Mouse (Mus musculus) neural tube, embryonic 12.5 days (tissue): ENCODE results near the gene Plxnb3. TPM values are rescaled to one million over a fixed set of nuclear protein-coding genes. Genes with fewer than 3 reads are reported as not detected.
A peak's percentile ranks its signal among the peaks of the same experiment; 100 is the strongest.

ENCODE experiments used
- ATAC-seq: fragments of 200-750 bp; cut with Nextera tagmentation; 2 replicates; pipeline ENCODE4 v1.8.0; 2017; ENCODE audit warnings: low read depth, mild to moderate bottlenecking, moderate TSS enrichment, moderate library complexity; ENCODE audit not compliant: low FRiP score
- H3K27ac ChIP-seq: fragments of 300-500 bp; sonication (generic); 2 replicates; pipeline ENCODE4 v1.5.1; 2016
- H3K27me3 ChIP-seq: fragments of 300-500 bp; sonication (generic); replicated peaks from 2 replicates; pipeline ENCODE4 v1.6.1; 2016; ENCODE audit warnings: mild to moderate bottlenecking
- H3K36me3 ChIP-seq: fragments of 300-500 bp; sonication (generic); 2 replicates; pipeline ENCODE4 v1.6.1; 2016; ENCODE audit warnings: mild to moderate bottlenecking
- H3K4me1 ChIP-seq: fragments of 300-500 bp; sonication (generic); 2 replicates; pipeline ENCODE4 v1.6.1; 2016
- H3K4me2 ChIP-seq: fragments of 300-500 bp; sonication (generic); replicated peaks from 2 replicates; pipeline ENCODE4 v1.6.1; 2016; ENCODE audit warnings: mild to moderate bottlenecking
- H3K4me3 ChIP-seq: fragments of 300-500 bp; sonication (generic); 2 replicates; pipeline ENCODE4 v1.5.1; 2016
- H3K9ac ChIP-seq: fragments of 300-500 bp; sonication (generic); 2 replicates; pipeline ENCODE4 v1.6.1; 2016; ENCODE audit warnings: mild to moderate bottlenecking
- H3K9me3 ChIP-seq: fragments of 300-500 bp; sonication (generic); 2 replicates; pipeline ENCODE4 v1.6.1; 2016; ENCODE audit warnings: mild to moderate bottlenecking
- WGBS: fragments of 180-500 bp; shearing (Covaris S2); methylation state at CpG from one replicate; pipeline ENCODE4 v1.1.7; 2016; 5-methylcytosine and 5-hydroxymethylcytosine counted together
- polyA plus RNA-seq: library from polyadenylated mRNA; unstranded; fragments of >200 nt; fragmentation: Nextera tagmentation; extraction: Ambion mirVana; gene quantifications from 2 replicates; pipeline ENCODE4 v1.2.1, GENCODE M21; 2016

The Plxnb3 gene
- polyA plus RNA-seq, 1 experiment from 2014 or later, result 0.37 TPM

DNA sequence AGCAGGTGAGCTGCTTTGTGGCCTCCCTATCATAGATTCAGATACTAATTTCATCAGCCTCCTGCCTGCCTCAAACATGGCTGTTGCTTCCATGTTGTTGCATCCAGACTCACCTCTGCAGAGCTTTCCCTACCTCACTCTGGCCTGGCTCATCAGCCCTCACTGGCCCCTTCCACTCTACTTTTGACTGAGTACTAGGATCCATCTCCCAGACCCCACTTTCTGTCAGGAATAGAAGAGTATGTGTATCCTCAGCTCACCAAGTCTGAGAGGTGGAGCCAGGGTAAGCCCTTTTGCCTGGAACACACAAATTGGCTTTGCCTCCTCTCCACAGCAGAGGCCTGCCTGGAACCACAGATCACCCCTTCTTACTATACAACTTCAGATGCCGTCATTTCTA, 31.6 kb downstream of the Plxnb3 start:
- H3K27me3 ChIP-seq, result no peaks in the 10 kb centered on the region
- ATAC-seq, result no peak
- WGBS, result 91% methylated on average over 1 of the region's 1 CpGs
- peaks cover 9% of the 10 kb centered on the region; the same call in 1 of the 2 replicates for H3K4me1 ChIP-seq
- no peak overlapping the region for H3K27ac ChIP-seq
- no peak overlapping the region for H3K4me3 ChIP-seq
- no peaks in the 10 kb centered on the region for H3K9me3 ChIP-seq
- no peaks in the 10 kb centered on the region; the same call in 1 of the 2 replicates for H3K36me3 ChIP-seq
- peak overlapping the region; percentile 64; the same call in 1 of the 2 replicates for H3K4me2 ChIP-seq
- H3K9ac ChIP-seq, result no peak overlapping the region

DNA sequence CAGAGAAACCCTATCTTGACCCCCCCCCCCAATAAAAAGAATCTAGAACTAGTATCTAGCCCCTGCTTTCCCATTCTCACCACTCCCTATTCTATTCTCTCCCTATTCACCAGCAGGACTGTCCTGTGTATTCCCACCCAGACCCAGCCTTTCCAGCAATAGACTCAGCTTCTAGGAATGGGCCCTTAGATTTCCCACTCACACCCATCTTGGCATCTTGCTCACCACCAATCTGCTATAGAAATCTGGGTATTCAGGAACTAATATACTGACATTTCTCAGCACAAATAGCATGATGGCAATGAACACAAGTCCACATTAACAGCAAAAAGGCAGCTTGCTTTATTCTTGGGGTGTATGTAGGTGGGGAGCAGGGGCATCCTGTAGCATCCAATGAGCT, 36.1 kb downstream of the Plxnb3 start:
- peaks cover 6% of the 10 kb centered on the region; the same call in 1 of the 2 replicates for H3K4me1 ChIP-seq
- no peaks in the 10 kb centered on the region for H3K9me3 ChIP-seq
- H3K36me3 ChIP-seq, result peaks cover 6% of the 10 kb centered on the region
- H3K4me2 ChIP-seq, result no peak overlapping the region
- H3K27me3 ChIP-seq, result no peaks in the 10 kb centered on the region
- H3K4me3 ChIP-seq, result no peak overlapping the region
- H3K9ac ChIP-seq, result no peak overlapping the region
- no peak for ATAC-seq
- no peak overlapping the region for H3K27ac ChIP-seq

DNA sequence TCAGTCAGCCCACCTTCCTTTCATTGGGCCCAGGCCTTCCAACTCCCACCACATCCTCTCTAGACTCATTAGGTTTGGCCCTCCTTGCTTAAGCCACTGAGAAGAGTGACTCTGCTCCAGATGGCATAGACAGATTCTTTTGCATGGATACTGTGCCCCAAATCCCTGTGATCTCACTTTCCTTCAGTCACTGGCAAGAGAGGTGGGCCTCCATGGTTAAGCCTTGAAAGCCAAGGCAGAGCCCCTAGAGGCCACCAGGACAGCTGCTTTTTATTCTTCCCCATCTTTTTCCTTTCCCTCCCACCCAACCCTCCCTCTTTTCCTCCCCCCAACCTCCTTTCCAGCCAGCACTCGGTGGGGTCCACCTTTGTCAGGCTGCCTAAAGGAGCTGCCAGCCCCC, 36.6 kb downstream of the Plxnb3 start:
- WGBS, result 50% methylated on average over 1 of the region's 1 CpGs
- no peak for ATAC-seq
- Histone ChIP-seq H3K4me2 (no peak overlapping the region), H3K27me3 (no peaks in the 10 kb centered on the region), H3K27ac (no peak overlapping the region), H3K9ac (no peak overlapping the region), H3K4me1 (0 out of 2 replicates have a peak, but pooled peaks cover 1% of the 10 kb centered on the region), H3K4me3 (no peak overlapping the region), H3K9me3 (no peaks in the 10 kb centered on the region), H3K36me3 (peaks cover 6% of the 10 kb centered on the region)

DNA sequence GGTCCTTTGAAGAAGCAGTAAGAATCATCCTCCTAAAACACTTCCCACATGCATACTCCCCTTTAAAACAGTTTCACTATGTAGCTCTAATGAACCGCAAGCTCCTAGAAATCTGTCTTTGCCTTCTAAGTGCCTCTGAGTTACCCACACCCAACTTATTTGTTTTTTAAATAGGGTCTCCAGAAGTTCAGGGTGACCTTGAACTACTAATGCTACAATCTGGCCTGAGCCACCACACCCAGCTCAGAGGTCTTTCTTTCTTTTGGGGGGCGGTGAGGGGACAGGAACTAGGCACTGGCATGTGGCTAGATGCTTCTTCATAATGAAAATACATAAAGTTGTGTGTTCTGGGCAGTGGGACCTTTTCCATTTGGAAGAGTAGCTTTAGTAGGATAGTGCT, 40.6 kb downstream of the Plxnb3 start:
- no peaks in the 10 kb centered on the region for H3K4me1 ChIP-seq
- no peak for ATAC-seq
- H3K27me3 ChIP-seq, result no peaks in the 10 kb centered on the region
- H3K36me3 ChIP-seq, result peaks cover 6% of the 10 kb centered on the region; the same call in 1 of the 2 replicates
- no peak overlapping the region for H3K9ac ChIP-seq
- H3K27ac ChIP-seq, result no peak overlapping the region
- H3K4me3 ChIP-seq, result no peak overlapping the region
- 90% methylated on average over 2 of the region's 2 CpGs for WGBS
- no peaks in the 10 kb centered on the region for H3K9me3 ChIP-seq
- H3K4me2 ChIP-seq, result no peak overlapping the region

DNA sequence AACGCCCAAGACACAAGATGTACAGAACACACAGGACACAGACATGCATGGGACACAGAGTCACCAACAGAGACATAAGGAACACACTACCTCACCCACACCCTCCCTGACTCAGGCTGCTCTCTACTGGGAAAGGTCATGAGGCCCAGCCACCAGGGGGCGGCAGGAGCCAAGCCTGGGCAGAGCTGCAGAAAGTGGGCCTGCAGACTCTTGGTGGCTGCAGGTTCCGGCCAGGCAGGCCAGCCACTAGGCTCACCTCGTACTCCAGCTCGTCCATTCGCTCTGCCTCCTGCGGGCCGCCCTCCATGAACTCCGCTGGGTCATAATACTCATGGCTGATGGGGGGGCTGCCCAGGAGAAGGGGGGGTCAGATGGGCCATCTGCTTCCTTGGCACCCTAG, 41.6 kb downstream of the Plxnb3 start:
- no peak overlapping the region for H3K4me2 ChIP-seq
- no peak overlapping the region for H3K9ac ChIP-seq
- H3K9me3 ChIP-seq, result no peaks in the 10 kb centered on the region
- H3K36me3 ChIP-seq, result peaks cover 6% of the 10 kb centered on the region; the same call in 1 of the 2 replicates
- ATAC-seq, result peak; percentile 71
- H3K4me3 ChIP-seq, result no peak overlapping the region
- H3K27me3 ChIP-seq, result no peaks in the 10 kb centered on the region
- no peaks in the 10 kb centered on the region for H3K4me1 ChIP-seq
- H3K27ac ChIP-seq, result no peak overlapping the region
- 42% methylated on average over 9 of the region's 9 CpGs for WGBS

DNA sequence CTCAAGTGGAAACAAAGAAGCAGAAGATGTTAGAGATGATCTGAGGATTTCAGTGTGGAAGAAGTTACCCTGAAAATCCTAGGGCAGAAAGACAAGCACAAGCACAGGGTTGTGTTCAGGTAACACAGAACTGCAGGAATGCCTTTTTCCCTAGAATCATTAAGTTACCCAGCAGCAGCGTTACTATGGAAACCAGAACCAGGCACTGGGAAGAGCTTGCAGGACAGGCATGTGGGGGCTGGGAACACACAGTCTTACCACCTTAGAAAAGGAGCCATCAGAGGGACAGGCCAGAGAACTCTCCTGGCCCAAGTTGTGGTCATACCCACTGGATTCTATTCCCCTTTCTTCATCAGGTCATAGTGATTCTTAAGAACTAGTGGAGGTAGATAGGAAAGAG, 48.9 kb downstream of the Plxnb3 start:
- Histone ChIP-seq H3K4me3 (no peak overlapping the region), H3K4me2 (no peak overlapping the region), H3K36me3 (no peaks in the 10 kb centered on the region), H3K27ac (no peak overlapping the region), H3K27me3 (no peaks in the 10 kb centered on the region), H3K4me1 (no peaks in the 10 kb centered on the region), H3K9ac (no peak overlapping the region), H3K9me3 (no peaks in the 10 kb centered on the region)
- WGBS, result 68% methylated on average over 1 of the region's 1 CpGs
- no peak for ATAC-seq

DNA sequence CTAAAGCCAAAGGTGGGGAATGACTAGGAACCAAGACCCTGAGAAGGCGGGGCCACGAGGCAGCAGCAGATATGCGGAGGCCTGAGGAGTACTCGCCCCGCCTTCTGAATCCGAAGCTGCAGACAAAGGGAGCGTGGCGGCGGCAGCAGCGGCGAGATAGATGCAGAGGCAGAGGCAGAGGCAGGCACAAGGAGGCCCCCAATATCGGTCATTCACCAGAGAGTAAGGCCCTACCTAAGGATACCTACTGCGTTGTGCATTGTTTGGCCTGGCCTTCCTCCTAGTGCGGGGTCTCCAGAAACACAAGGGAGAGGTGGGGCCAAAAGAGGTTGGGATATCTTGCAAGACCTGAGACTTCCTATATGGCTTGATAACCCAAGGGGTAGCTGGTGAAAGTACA, 58.2 kb downstream of the Plxnb3 start:
- Histone ChIP-seq H3K4me3 (peak overlapping the region; percentile 24; the same call in 1 of the 2 replicates), H3K9me3 (no peaks in the 10 kb centered on the region), H3K4me1 (no peaks in the 10 kb centered on the region), H3K27ac (no peak overlapping the region), H3K27me3 (no peaks in the 10 kb centered on the region), H3K36me3 (no peaks in the 10 kb centered on the region), H3K9ac (peak overlapping the region; percentile 47; the same call in 1 of the 2 replicates), H3K4me2 (peak overlapping the region; percentile 51)
- peak; percentile 79; the same call in 1 of the 2 replicates for ATAC-seq
- WGBS, result 16% methylated on average over 14 of the region's 14 CpGs

DNA sequence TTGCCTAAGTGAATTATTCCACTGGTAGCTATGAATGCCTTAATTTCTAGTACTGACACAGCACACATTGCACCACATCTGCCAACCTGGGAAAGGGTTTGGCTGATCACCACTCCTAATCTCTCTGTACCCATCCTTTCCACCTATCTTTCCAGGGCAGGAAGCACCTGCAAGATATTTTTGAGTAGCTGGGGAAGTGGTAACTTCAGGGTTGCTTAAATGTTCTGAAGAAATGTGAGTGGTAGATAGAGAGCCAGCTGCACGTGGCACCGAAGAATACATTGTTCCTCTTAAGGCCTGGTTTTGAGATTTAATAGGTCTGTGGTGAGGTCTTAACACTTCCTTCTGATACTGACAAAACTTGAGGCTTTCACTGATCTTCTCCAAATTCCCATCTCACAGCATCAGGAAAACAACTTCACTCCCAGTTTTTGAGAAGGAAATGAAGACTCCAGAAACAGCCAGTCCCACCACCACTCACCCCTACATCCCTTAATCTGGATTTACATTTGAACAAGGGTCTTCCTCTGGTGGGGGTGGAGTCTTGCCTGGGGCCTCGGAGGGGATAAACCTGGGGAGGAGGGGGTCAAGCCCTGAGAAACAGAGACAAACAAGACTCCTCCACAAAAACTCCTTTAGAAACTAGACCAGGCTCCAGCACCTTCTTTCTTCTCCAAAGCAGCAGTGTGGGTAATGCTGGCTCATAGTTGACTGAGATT, 59.9 kb downstream of the Plxnb3 start:
- H3K4me3 ChIP-seq, result no peak overlapping the region
- no peak for ATAC-seq
- H3K9me3 ChIP-seq, result no peaks in the 10 kb centered on the region
- no peaks in the 10 kb centered on the region for H3K4me1 ChIP-seq
- no peak overlapping the region for H3K4me2 ChIP-seq
- no peaks in the 10 kb centered on the region for H3K27me3 ChIP-seq
- H3K36me3 ChIP-seq, result no peaks in the 10 kb centered on the region
- H3K27ac ChIP-seq, result no peak overlapping the region
- WGBS, result 60% methylated on average over 3 of the region's 3 CpGs
- no peak overlapping the region for H3K9ac ChIP-seq

Other genes starting within 250 kb of the Plxnb3 start
- gene Dusp9, start 117.7 kb upstream of the Plxnb3 start, polyA plus RNA-seq, result 5.2 and 6.4 TPM in 2 replicates
- gene Pnck, start 97.0 kb upstream of the Plxnb3 start, polyA plus RNA-seq, result 35.2 and 37.8 TPM in 2 replicates
- 6.7 and 7.9 TPM in 2 replicates for gene Slc6a8, start 83.9 kb upstream of the Plxnb3 start, polyA plus RNA-seq
- gene Bcap31, start 40.9 kb upstream of the Plxnb3 start, polyA plus RNA-seq, result 124 and 129 TPM in 2 replicates
- gene Abcd1, start 40.5 kb upstream of the Plxnb3 start, polyA plus RNA-seq, result 11.5 and 12.0 TPM in 2 replicates
- gene Srpk3, start 17.3 kb downstream of the Plxnb3 start, polyA plus RNA-seq, result 5.2 and 7.0 TPM in 2 replicates
- gene Idh3g, start 29.8 kb downstream of the Plxnb3 start, polyA plus RNA-seq, result 167 and 181 TPM in 2 replicates
- gene Ssr4, start 29.9 kb downstream of the Plxnb3 start, polyA plus RNA-seq, result 121 and 128 TPM in 2 replicates
- 2.7 and 3.1 TPM in 2 replicates for gene Pdzd4, start 67.9 kb downstream of the Plxnb3 start, polyA plus RNA-seq
- gene Avpr2, start 135.0 kb downstream of the Plxnb3 start, polyA plus RNA-seq, result 0.08 TPM in 1 of 2 replicates, not detected in the other
- gene L1cam, start 139.0 kb downstream of the Plxnb3 start, polyA plus RNA-seq, result 46.2 and 67.5 TPM in 2 replicates
- 2.4 and 3.1 TPM in 2 replicates for gene Arhgap4, start 164.8 kb downstream of the Plxnb3 start, polyA plus RNA-seq
- 112 and 114 TPM in 2 replicates for gene Naa10, start 164.9 kb downstream of the Plxnb3 start, polyA plus RNA-seq
- gene Renbp, start 173.8 kb downstream of the Plxnb3 start, polyA plus RNA-seq, result 16.9 and 17.6 TPM in 2 replicates
- gene Hcfc1, start 209.3 kb downstream of the Plxnb3 start, polyA plus RNA-seq, result 66.0 and 67.8 TPM in 2 replicates